9 mouse cellular contexts compared by ENCODE assay signal in genomic region chr1:64616076-64616475, GRCm38 (mm10). TPM values are rescaled to one million over a fixed set of nuclear protein-coding genes. Genes with fewer than 3 reads are reported as not detected.
DNase-seq lines count a peak whose midpoint lies in the region; ATAC-seq and TF ChIP-seq lines count a peak whose summit lies in the region.
"Had no signal": no experiment of that assay in that cellular context is flagged by ENCODE, and none has a peak within 500 bp of the region (broad histone marks: within the 10 kb centered on the region; RNA-seq: fewer than 3 reads in every experiment).

No protein-coding gene starts in this region.

- no peaks in the 10 kb centered on the region for H3K27me3 ChIP-seq in heart, embryonic 11.5 days (ENCODE audit: control insufficient read depth, insufficient read depth, low read length)
- no peaks in the 10 kb centered on the region for H3K27me3 ChIP-seq in E14TG2a.4 (ENCODE audit: insufficient read depth, low read length)
- H3K27me3 ChIP-seq in hindbrain, embryonic 10.5 days (ENCODE audit: insufficient read depth, poor library complexity, severe bottlenecking), result no peaks in the 10 kb centered on the region
- H3K27me3 ChIP-seq: Patski had no signal

- TF ChIP-seq CTCF in E14TG2a.4 (conservative IDR thresholded peaks at IDR 0.05; ENCODE audit: low read length), result no peak

- H3K4me1 ChIP-seq in heart, embryonic 11.5 days (ENCODE audit: control insufficient read depth, insufficient read depth, low read length), result peaks cover 7% of the 10 kb centered on the region; the same call in 1 of the 2 replicates
- H3K4me1 ChIP-seq in E14TG2a.4 (replicated peaks; ENCODE audit: low read depth, low read length), result peaks cover 30% of the 10 kb centered on the region
- H3K4me1 ChIP-seq in hindbrain, embryonic 10.5 days (replicated peaks), result peaks cover 28% of the 10 kb centered on the region

- no peak for DNase-seq in heart, postnatal 25 days (ENCODE audit: low spot score)
- DNase-seq in hindbrain, embryonic 10.5 days (ENCODE audit: low spot score), result no peak
- no peak for DNase-seq in layer of hippocampus, adult 18-20 months (ENCODE audit: low spot score in 2 of 2)
- no peak for DNase-seq in cerebellum, adult 9-10 months
- DNase-seq in kidney, adult 9 months, result no peak

- WGBS in heart, embryonic 11.5 days (ENCODE audit: insufficient replicate concordance), result 66% methylated on average over 6 of the region's 6 CpGs
- 72% methylated on average over 6 of the region's 6 CpGs for WGBS in hindbrain, embryonic 10.5 days
- 91% methylated on average over 6 of the region's 6 CpGs for WGBS in macrophage (ENCODE audit: missing documents)

- H3K9ac ChIP-seq in heart, embryonic 11.5 days (ENCODE audit: low read depth, low read length), result peak overlapping the region; percentile 93

- no peaks in the 10 kb centered on the region for H3K9me3 ChIP-seq in heart, embryonic 11.5 days (replicated peaks; ENCODE audit: control insufficient read depth, low read length)
- no peaks in the 10 kb centered on the region for H3K9me3 ChIP-seq in E14TG2a.4 (ENCODE audit: low read length)
- H3K9me3 ChIP-seq in hindbrain, embryonic 10.5 days, result no peaks in the 10 kb centered on the region

- peak overlapping the region; percentile 85 for H3K4me3 ChIP-seq in heart, embryonic 11.5 days (ENCODE audit: low read depth, low read length)
- peak overlapping the region; percentile 95 for H3K4me3 ChIP-seq in E14TG2a.4 (replicated peaks; ENCODE audit: low read length)
- H3K4me3 ChIP-seq in hindbrain, embryonic 10.5 days, result peak overlapping the region; percentile 82
- H3K4me3 ChIP-seq in macrophage (ENCODE audit: inconsistent target), result peak overlapping the region; percentile 74

- no peaks in the 10 kb centered on the region for H3K36me3 ChIP-seq in heart, embryonic 11.5 days (ENCODE audit: control insufficient read depth, insufficient read depth, low read length)
- H3K36me3 ChIP-seq in E14TG2a.4 (ENCODE audit: insufficient read depth, low read length), result peaks cover 38% of the 10 kb centered on the region
- H3K36me3 ChIP-seq in hindbrain, embryonic 10.5 days, result peaks cover 31% of the 10 kb centered on the region
- H3K36me3 ChIP-seq in macrophage (ENCODE audit: inconsistent target), result peaks cover 13% of the 10 kb centered on the region; the same call in 1 of the 2 replicates

- peak overlapping the region; percentile 75 for H3K4me2 ChIP-seq in heart, embryonic 11.5 days

- H3K27ac ChIP-seq in heart, embryonic 11.5 days (ENCODE audit: low read depth, low read length), result no peak overlapping the region
- H3K27ac ChIP-seq in hindbrain, embryonic 10.5 days, result peak overlapping the region; percentile 98; the same call in 1 of the 2 replicates
- H3K27ac ChIP-seq in macrophage, result peak overlapping the region; percentile 79; the same call in 1 of the 2 replicates

- intact Hi-C loops in heart, postnatal 25 days (cut with DNase I), result loop anchor here (5.0 to 10.0 kb wide), 4 partner anchors 84 to 396 kb away; partner anchors contain the start of gene Creb1

- no peak for ATAC-seq in heart, embryonic 11.5 days (replicated peaks; ENCODE audit: insufficient number of reproducible peaks, low FRiP score, low TSS enrichment)

- H3K79me2 ChIP-seq in macrophage (ENCODE audit: inconsistent target), result no peaks in the 10 kb centered on the region

RNA-seq across cellular contexts. Expression of gene Mettl21a, which starts 1.0 kb away (rescaled TPM):
- 12.5 and 14.3 TPM in 2 replicates for polyA plus RNA-seq in heart, embryonic 11.5 days (2014; fragmentation: Nextera tagmentation; extraction: Ambion mirVana)
- 1 to 10 TPM; 8.0 to 8.4 TPM for total RNA-seq in heart, postnatal 25 days (2021)
- polyA plus RNA-seq in hindbrain, embryonic 10.5 days (2016; fragmentation: Nextera tagmentation; extraction: Ambion mirVana), result 19.9 and 22.9 TPM in 2 replicates
- 10 to 100 TPM in 7 of 26 experiments, 1 to 10 TPM in 19; 2.0 to 20.9 (median 6.1) TPM for total RNA-seq in macrophage (2018; cell fraction: chromatin; rRNA removed)
- 10 to 100 TPM in 20 of 26 experiments, 1 to 10 TPM in 6; 6.7 to 19.4 (median 13.3) TPM for total RNA-seq in macrophage (2018; cell fraction: cytosol; rRNA removed)
- total RNA-seq in macrophage (2018; cell fraction: nucleus; rRNA removed), result 10 to 100 TPM in 14 of 26 experiments, 1 to 10 TPM in 12; 3.4 to 21.8 (median 10.2) TPM
- polyA plus RNA-seq in macrophage (2018), result 8.8 to 18.0 TPM (median 12.8 TPM) in 3 replicates
- 10 to 100 TPM; 11.9 to 12.0 TPM for total RNA-seq in layer of hippocampus, adult 18-20 months (2021)
